In genomic region chr7:90067961-90068665, GRCm38 (mm10) we compare ENCODE assay signal across 10 mouse cellular contexts.
DNase-seq lines count a peak whose midpoint lies in the region; ATAC-seq and TF ChIP-seq lines count a peak whose summit lies in the region.
"Had no signal": no experiment of that assay in that cellular context is flagged by ENCODE, and none has a peak within 500 bp of the region (broad histone marks: within the 10 kb centered on the region; RNA-seq: fewer than 3 reads in every experiment).

No protein-coding gene starts in this region.

- H3K36me3 ChIP-seq in midbrain, postnatal 0 days (ENCODE audit: insufficient read depth, low read length): no peaks in the 10 kb centered on the region
- H3K36me3 ChIP-seq in midbrain, embryonic 15.5 days (replicated peaks): no peaks in the 10 kb centered on the region
- no peaks in the 10 kb centered on the region for H3K36me3 ChIP-seq in liver, embryonic 16.5 days (ENCODE audit: control insufficient read depth, insufficient read depth)

- no peak overlapping the region for H3K4me3 ChIP-seq in midbrain, postnatal 0 days (ENCODE audit: low read depth, low read length)
- H3K4me3 ChIP-seq in midbrain, embryonic 15.5 days: no peak overlapping the region
- H3K4me3 ChIP-seq in liver, embryonic 16.5 days (ENCODE audit: low read depth, low read length): no peak overlapping the region
- H3K4me3 ChIP-seq: erythroblast, embryonic 14.5 days; myocyte had no signal

- 87% methylated on average over 3 of the region's 3 CpGs for WGBS in midbrain, postnatal 0 days
- WGBS in midbrain, embryonic 15.5 days: 91% methylated on average over 3 of the region's 3 CpGs
- WGBS in liver, embryonic 16.5 days (ENCODE audit: insufficient replicate concordance): 36% methylated on average over 3 of the region's 3 CpGs

- no peak overlapping the region for H3K4me2 ChIP-seq in midbrain, postnatal 0 days (ENCODE audit: low read depth, low read length, poor library complexity, severe bottlenecking)
- no peak overlapping the region for H3K4me2 ChIP-seq in midbrain, embryonic 15.5 days
- no peak overlapping the region; the same call in 1 of the 2 replicates for H3K4me2 ChIP-seq in liver, embryonic 16.5 days (ENCODE audit: low read depth, low read length)

- H3K9ac ChIP-seq in midbrain, postnatal 0 days (replicated peaks; ENCODE audit: low read length, poor library complexity, severe bottlenecking): no peak overlapping the region
- no peak overlapping the region for H3K9ac ChIP-seq in midbrain, embryonic 15.5 days
- H3K9ac ChIP-seq in liver, embryonic 16.5 days (ENCODE audit: low read depth, low read length): 0 out of 2 replicates have a peak overlapping the region, but pooled peaks have one; percentile 3

- H3K27me3 ChIP-seq in midbrain, postnatal 0 days (ENCODE audit: insufficient read depth, low read length): no peaks in the 10 kb centered on the region
- H3K27me3 ChIP-seq in midbrain, embryonic 15.5 days (replicated peaks): no peaks in the 10 kb centered on the region
- H3K27me3 ChIP-seq in liver, embryonic 16.5 days (ENCODE audit: control insufficient read depth, insufficient read depth, low read depth, low read length): no peaks in the 10 kb centered on the region

- no peak for TF ChIP-seq CTCF in midbrain, postnatal 0 days (IDR thresholded peaks at IDR 0.05)

- DNase-seq in midbrain, postnatal 0 days (ENCODE audit: low spot score): peak; percentile 19
- peak; percentile 55 for DNase-seq in thymus, postnatal 25 days
- DNase-seq in gastrocnemius, adult 8-10 months (ENCODE audit: low spot score in 2 of 2): no peak
- no peak for DNase-seq in left cerebral cortex, postnatal 25 days (ENCODE audit: low spot score in 2 of 2)
- DNase-seq: adrenal gland, adult 2 months had no signal

- intact Hi-C loops in left cerebral cortex, postnatal 25 days (cut with DNase I): loop anchor here (2.0 kb wide), 1 partner anchor 63 kb away; the partner anchor contains the start of gene Picalm

- no peaks in the 10 kb centered on the region for H3K9me3 ChIP-seq in midbrain, postnatal 0 days (ENCODE audit: low read length)
- H3K9me3 ChIP-seq in midbrain, embryonic 15.5 days: no peaks in the 10 kb centered on the region
- no peaks in the 10 kb centered on the region for H3K9me3 ChIP-seq in liver, embryonic 16.5 days (replicated peaks; ENCODE audit: control insufficient read depth, low read length)

- H3K27ac ChIP-seq in midbrain, postnatal 0 days (ENCODE audit: low read depth, low read length): no peak overlapping the region
- H3K27ac ChIP-seq in midbrain, embryonic 15.5 days: no peak overlapping the region
- peak overlapping the region; percentile 81 for H3K27ac ChIP-seq in liver, embryonic 16.5 days (ENCODE audit: low read length)

- no peaks in the 10 kb centered on the region for H3K4me1 ChIP-seq in midbrain, postnatal 0 days (ENCODE audit: insufficient read depth, low read length)
- H3K4me1 ChIP-seq in midbrain, embryonic 15.5 days: 0 out of 2 replicates have a peak, but pooled peaks cover 2% of the 10 kb centered on the region
- H3K4me1 ChIP-seq in liver, embryonic 16.5 days (ENCODE audit: control insufficient read depth, low read depth, low read length): peaks cover 48% of the 10 kb centered on the region

- ATAC-seq in midbrain, postnatal 0 days (ENCODE audit: low FRiP score): no peak
- no peak for ATAC-seq in midbrain, embryonic 15.5 days (replicated peaks)
- peak; percentile 97 for ATAC-seq in granulocyte monocyte progenitor cell, adult 5-6 weeks (replicated peaks; ENCODE audit: poor library complexity, severe bottlenecking)
- peak; percentile 31; the same call in 1 of the 2 replicates for ATAC-seq in liver, embryonic 16.5 days (ENCODE audit: low read depth)

Comparison
In these comparisons a context has a peak if more than half of its experiments do, and no peak if none do; other contexts are left out.
1. ATAC-seq: peak in granulocyte monocyte progenitor cell, adult 5-6 weeks (single experiment) and liver, embryonic 16.5 days (single experiment); none in midbrain, postnatal 0 days (single experiment) and midbrain, embryonic 15.5 days (single experiment).
2. DNase-seq: peak in midbrain, postnatal 0 days (single experiment) and thymus, postnatal 25 days (single experiment); none in gastrocnemius, adult 8-10 months (0 of 2) and left cerebral cortex, postnatal 25 days (0 of 2).